In genomic region chr9:77793838-77794237, GRCm38 (mm10) we compare ENCODE assay signal across 28 mouse cellular contexts. TPM values are rescaled to one million over a fixed set of nuclear protein-coding genes. Genes with fewer than 3 reads are reported as not detected.
DNase-seq lines count a peak whose midpoint lies in the region; ATAC-seq lines count a peak whose summit lies in the region.
"Had no signal": no experiment of that assay in that cellular context is flagged by ENCODE, and none has a peak within 500 bp of the region (broad histone marks: within the 10 kb centered on the region; RNA-seq: fewer than 3 reads in every experiment).

No protein-coding gene starts in this region.

- no peaks in the 10 kb centered on the region for H3K27me3 ChIP-seq in hindbrain, embryonic 10.5 days (ENCODE audit: insufficient read depth, poor library complexity, severe bottlenecking)
- no peaks in the 10 kb centered on the region for H3K27me3 ChIP-seq in hindbrain, embryonic 13.5 days
- no peaks in the 10 kb centered on the region for H3K27me3 ChIP-seq in midbrain, embryonic 11.5 days (ENCODE audit: control insufficient read depth, insufficient read depth, low read length)
- no peaks in the 10 kb centered on the region for H3K27me3 ChIP-seq in midbrain, embryonic 13.5 days
- H3K27me3 ChIP-seq: CH12.LX; embryonic facial prominence, embryonic 13.5 days; embryonic facial prominence, embryonic 15.5 days; forebrain, embryonic 12.5 days had no signal

- peaks cover 6% of the 10 kb centered on the region; the same call in 1 of the 2 replicates for H3K9me3 ChIP-seq in hindbrain, embryonic 10.5 days
- H3K9me3 ChIP-seq in hindbrain, embryonic 13.5 days, result no peaks in the 10 kb centered on the region
- no peaks in the 10 kb centered on the region for H3K9me3 ChIP-seq in midbrain, embryonic 11.5 days (ENCODE audit: control insufficient read depth, low read length)
- H3K9me3 ChIP-seq in midbrain, embryonic 13.5 days, result no peaks in the 10 kb centered on the region
- H3K9me3 ChIP-seq: embryonic facial prominence, embryonic 13.5 days; embryonic facial prominence, embryonic 15.5 days; forebrain, embryonic 12.5 days had no signal

- peak; percentile 16 for DNase-seq in hindbrain, embryonic 10.5 days (ENCODE audit: low spot score)
- peak; percentile 54 for DNase-seq in midbrain, embryonic 11.5 days (ENCODE audit: low spot score, missing footprints)
- DNase-seq in 416B (ENCODE audit: low read depth) (peak; percentile 12), R1 (ENCODE audit: low read depth, low spot score) (peak; percentile 37)
- no peak for DNase-seq in Muller cell, postnatal 12 days (ENCODE audit: inconsistent ontology term)
- no peak for DNase-seq in left cerebral cortex, adult 9 months (ENCODE audit: low spot score in 2 of 2)
- DNase-seq: adrenal gland, adult 8-10 months; adrenal gland, postnatal 14 days; adrenal gland, postnatal 36 days; B cell, adult 2 months; cerebellum, adult 11 months; cerebellum, adult 18-20 months; cerebellum, adult 8-10 months; cerebellum, adult 9-11 months; cerebellum, postnatal 14 days; cerebellum, postnatal 36 days had no signal

- H3K4me3 ChIP-seq in hindbrain, embryonic 10.5 days, result no peak overlapping the region
- H3K4me3 ChIP-seq in hindbrain, embryonic 13.5 days, result no peak overlapping the region
- no peak overlapping the region for H3K4me3 ChIP-seq in midbrain, embryonic 11.5 days (ENCODE audit: low read depth, low read length)
- H3K4me3 ChIP-seq in midbrain, embryonic 13.5 days (replicated peaks), result no peak overlapping the region
- H3K4me3 ChIP-seq: embryonic facial prominence, embryonic 13.5 days; embryonic facial prominence, embryonic 15.5 days; erythroblast, embryonic 14.5 days; forebrain, embryonic 10.5 days; forebrain, embryonic 12.5 days had no signal

- H3K27ac ChIP-seq in hindbrain, embryonic 10.5 days, result no peak overlapping the region
- H3K27ac ChIP-seq in hindbrain, embryonic 13.5 days, result no peak overlapping the region
- no peak overlapping the region for H3K27ac ChIP-seq in midbrain, embryonic 11.5 days (ENCODE audit: low read depth, low read length)
- H3K27ac ChIP-seq in midbrain, embryonic 13.5 days, result no peak overlapping the region
- H3K27ac ChIP-seq: embryonic facial prominence, embryonic 13.5 days; embryonic facial prominence, embryonic 15.5 days; forebrain, embryonic 10.5 days; forebrain, embryonic 12.5 days had no signal

- no peaks in the 10 kb centered on the region for H3K4me1 ChIP-seq in hindbrain, embryonic 10.5 days (replicated peaks)
- H3K4me1 ChIP-seq in hindbrain, embryonic 13.5 days (replicated peaks), result 0 out of 2 replicates have a peak, but pooled peaks cover 5% of the 10 kb centered on the region
- no peaks in the 10 kb centered on the region for H3K4me1 ChIP-seq in midbrain, embryonic 11.5 days (ENCODE audit: control insufficient read depth, insufficient read depth, low read length)
- H3K4me1 ChIP-seq in midbrain, embryonic 13.5 days (replicated peaks), result peaks cover 5% of the 10 kb centered on the region; the same call in 1 of the 2 replicates
- H3K4me1 ChIP-seq: embryonic facial prominence, embryonic 13.5 days; embryonic facial prominence, embryonic 15.5 days; forebrain, embryonic 10.5 days; forebrain, embryonic 12.5 days had no signal

- H3K4me2 ChIP-seq in hindbrain, embryonic 13.5 days, result no peak overlapping the region
- no peak overlapping the region for H3K4me2 ChIP-seq in midbrain, embryonic 11.5 days
- H3K4me2 ChIP-seq in midbrain, embryonic 13.5 days (replicated peaks), result no peak overlapping the region
- H3K4me2 ChIP-seq: embryonic facial prominence, embryonic 13.5 days; embryonic facial prominence, embryonic 15.5 days; forebrain, embryonic 12.5 days had no signal

- H3K9ac ChIP-seq in hindbrain, embryonic 13.5 days, result no peak overlapping the region
- no peak overlapping the region for H3K9ac ChIP-seq in midbrain, embryonic 11.5 days (ENCODE audit: low read length)
- H3K9ac ChIP-seq in midbrain, embryonic 13.5 days (replicated peaks), result no peak overlapping the region
- H3K9ac ChIP-seq: embryonic facial prominence, embryonic 13.5 days; embryonic facial prominence, embryonic 15.5 days; forebrain, embryonic 12.5 days had no signal

- H3K36me3 ChIP-seq in hindbrain, embryonic 10.5 days, result peaks cover 69% of the 10 kb centered on the region
- peaks cover 39% of the 10 kb centered on the region for H3K36me3 ChIP-seq in hindbrain, embryonic 13.5 days
- H3K36me3 ChIP-seq in midbrain, embryonic 11.5 days (ENCODE audit: control insufficient read depth, insufficient read depth, low read length), result peaks cover 6% of the 10 kb centered on the region; the same call in 1 of the 2 replicates
- peaks cover 38% of the 10 kb centered on the region for H3K36me3 ChIP-seq in midbrain, embryonic 13.5 days

- 26% methylated on average over 3 of the region's 3 CpGs for WGBS in hindbrain, embryonic 10.5 days
- WGBS in hindbrain, embryonic 13.5 days, result 19% methylated on average over 3 of the region's 3 CpGs
- WGBS in midbrain, embryonic 11.5 days, result 58% methylated on average over 3 of the region's 3 CpGs
- WGBS in midbrain, embryonic 13.5 days, result 31% methylated on average over 3 of the region's 3 CpGs

- ATAC-seq in hindbrain, embryonic 13.5 days (ENCODE audit: low FRiP score), result no peak
- peak; percentile 55; the same call in 1 of the 2 replicates for ATAC-seq in midbrain, embryonic 11.5 days (ENCODE audit: low FRiP score)
- no peak for ATAC-seq in midbrain, embryonic 13.5 days
- ATAC-seq: activated CD4-positive, CD25-positive, alpha-beta regulatory T cell, adult 4 months; CD4-positive, CD25-positive, alpha-beta regulatory T cell, adult 4 months; forebrain, embryonic 14.5 days; forebrain, embryonic 16.5 days had no signal

RNA-seq across cellular contexts. Expression of gene Gclc, which starts 39.5 kb away (rescaled TPM):
- 13.9 and 17.4 TPM in 2 replicates for polyA plus RNA-seq in hindbrain, embryonic 10.5 days (2016; fragmentation: Nextera tagmentation; extraction: Ambion mirVana)
- 15.9 and 16.4 TPM in 2 replicates for polyA plus RNA-seq in hindbrain, embryonic 13.5 days (2015; fragmentation: Nextera tagmentation; extraction: Ambion mirVana)
- polyA plus RNA-seq in midbrain, embryonic 11.5 days (2014; fragmentation: Nextera tagmentation; extraction: Ambion mirVana), result 21.0 and 21.6 TPM in 2 replicates
- 16.3 and 16.8 TPM in 2 replicates for polyA plus RNA-seq in midbrain, embryonic 13.5 days (2015; fragmentation: Nextera tagmentation; extraction: Ambion mirVana)

Comparison
In these comparisons a context has a peak if more than half of its experiments do, and no peak if none do; other contexts are left out.
1. DNase-seq: peak in hindbrain, embryonic 10.5 days (single experiment), midbrain, embryonic 11.5 days (single experiment), 416B (single experiment) and R1 (single experiment); none in Muller cell, postnatal 12 days (single experiment) and left cerebral cortex, adult 9 months (0 of 2).